Mouse (Mus musculus) heart, embryonic 11.5 days (tissue): ENCODE results near the gene Glis1. TPM values are rescaled to one million over a fixed set of nuclear protein-coding genes. Genes with fewer than 3 reads are reported as not detected.

ENCODE experiments used
- ATAC-seq: fragments of 200-750 bp; cut with Nextera tagmentation; replicated peaks from 2 replicates; pipeline ENCODE4 v1.8.0; 2017; ENCODE audit warnings: moderate library complexity; ENCODE audit not compliant: insufficient number of reproducible peaks, low FRiP score, low TSS enrichment
- H3K27ac ChIP-seq: fragments of 300-500 bp; sonication (generic); 2 replicates; pipeline ENCODE4 v1.5.1; 2014; ENCODE audit warnings: mild to moderate bottlenecking, low read depth, low read length
- H3K27me3 ChIP-seq: fragments of 300-500 bp; sonication (generic); 2 replicates; pipeline ENCODE4 v1.6.1; 2014; ENCODE audit warnings: mild to moderate bottlenecking, low read length, mixed read lengths; ENCODE audit not compliant: control insufficient read depth, insufficient read depth
- H3K36me3 ChIP-seq: fragments of 300-500 bp; sonication (generic); 2 replicates; pipeline ENCODE4 v1.6.1; 2014; ENCODE audit warnings: mild to moderate bottlenecking, low read length, moderate library complexity, mixed read lengths; ENCODE audit not compliant: control insufficient read depth, insufficient read depth
- H3K4me1 ChIP-seq: fragments of 300-500 bp; sonication (generic); 2 replicates; pipeline ENCODE4 v1.6.1; 2014; ENCODE audit warnings: low read length; ENCODE audit not compliant: control insufficient read depth, insufficient read depth
- H3K4me2 ChIP-seq: fragments of 300-500 bp; sonication (generic); 2 replicates; pipeline ENCODE4 v1.6.1; 2014; ENCODE audit warnings: mild to moderate bottlenecking, moderate library complexity
- H3K4me3 ChIP-seq: fragments of 300-500 bp; sonication (generic); 2 replicates; pipeline ENCODE4 v1.5.1; 2014; ENCODE audit warnings: low read depth, low read length
- H3K9ac ChIP-seq: fragments of 300-500 bp; sonication (generic); 2 replicates; pipeline ENCODE4 v1.6.1; 2014; ENCODE audit warnings: mild to moderate bottlenecking, low read depth, low read length, moderate library complexity
- H3K9me3 ChIP-seq: fragments of 300-500 bp; sonication (generic); replicated peaks from 2 replicates; pipeline ENCODE4 v1.6.1; 2016; ENCODE audit warnings: low read length; ENCODE audit not compliant: control insufficient read depth
- WGBS: fragments of 180-500 bp; shearing (Covaris S2); extraction: QIAGEN DNeasy Blood & Tissue Kit; methylation state at CpG from one replicate; pipeline ENCODE4 v1.1.7; 2014; ENCODE audit not compliant: insufficient replicate concordance; 5-methylcytosine and 5-hydroxymethylcytosine counted together
- polyA plus RNA-seq: library from polyadenylated mRNA; unstranded; fragments of >200 nt; fragmentation: Nextera tagmentation; extraction: Ambion mirVana; gene quantifications from 2 replicates; pipeline ENCODE4 v1.2.1, GENCODE M21; 2014

The Glis1 gene
- polyA plus RNA-seq, 1 experiment from 2014 or later, result 0.94 TPM

- no peak for ATAC-seq
- Histone ChIP-seq H3K27me3 (0 out of 2 replicates have a peak, but pooled peaks cover 3% of the 10 kb centered on the region), H3K4me2 (no peak overlapping the region), H3K36me3 (no peaks in the 10 kb centered on the region), H3K9ac (no peak overlapping the region), H3K9me3 (no peaks in the 10 kb centered on the region), H3K27ac (no peak overlapping the region), H3K4me3 (no peak overlapping the region), H3K4me1 (no peaks in the 10 kb centered on the region)
- 87% methylated on average over 11 of the region's 11 CpGs for WGBS
These were observed 80.6 kb downstream of the Glis1 start for GRCm38 (mm10) chr4:107514981-107515380.

GRCm38 (mm10) chr4:107515626-107516025 lies 81.2 kb downstream of the Glis1 start:
- WGBS, result 92% methylated on average over 7 of the region's 7 CpGs
- Histone ChIP-seq H3K27ac (no peak overlapping the region), H3K9ac (no peak overlapping the region), H3K4me1 (no peaks in the 10 kb centered on the region), H3K4me2 (no peak overlapping the region), H3K9me3 (no peaks in the 10 kb centered on the region), H3K4me3 (no peak overlapping the region), H3K27me3 (0 out of 2 replicates have a peak, but pooled peaks cover 3% of the 10 kb centered on the region), H3K36me3 (no peaks in the 10 kb centered on the region)
- ATAC-seq, result no peak

GRCm38 (mm10) chr4:107518766-107519165 lies 84.4 kb downstream of the Glis1 start:
- Histone ChIP-seq H3K4me1 (peaks cover 5% of the 10 kb centered on the region; the same call in 1 of the 2 replicates), H3K27ac (no peak overlapping the region), H3K27me3 (0 out of 2 replicates have a peak, but pooled peaks cover 3% of the 10 kb centered on the region), H3K4me3 (no peak overlapping the region), H3K36me3 (no peaks in the 10 kb centered on the region), H3K9ac (no peak overlapping the region), H3K9me3 (no peaks in the 10 kb centered on the region), H3K4me2 (no peak overlapping the region)
- no peak for ATAC-seq
- WGBS, result 82% methylated on average over 11 of the region's 11 CpGs

- Histone ChIP-seq H3K27me3 (0 out of 2 replicates have a peak, but pooled peaks cover 3% of the 10 kb centered on the region), H3K4me3 (no peak overlapping the region), H3K36me3 (no peaks in the 10 kb centered on the region), H3K9me3 (no peaks in the 10 kb centered on the region), H3K4me2 (no peak overlapping the region), H3K9ac (no peak overlapping the region), H3K4me1 (peaks cover 5% of the 10 kb centered on the region; the same call in 1 of the 2 replicates), H3K27ac (no peak overlapping the region)
- no peak for ATAC-seq
- 82% methylated on average over 5 of the region's 5 CpGs for WGBS
These were observed 85.7 kb downstream of the Glis1 start for GRCm38 (mm10) chr4:107520071-107520470.

- Histone ChIP-seq H3K4me1 (peaks cover 5% of the 10 kb centered on the region; the same call in 1 of the 2 replicates), H3K4me3 (no peak overlapping the region), H3K27ac (no peak overlapping the region), H3K27me3 (0 out of 2 replicates have a peak, but pooled peaks cover 3% of the 10 kb centered on the region), H3K9me3 (no peaks in the 10 kb centered on the region), H3K9ac (no peak overlapping the region), H3K36me3 (no peaks in the 10 kb centered on the region), H3K4me2 (no peak overlapping the region)
- WGBS, result 52% methylated on average over 5 of the region's 5 CpGs
- ATAC-seq, result no peak
These were observed 86.4 kb downstream of the Glis1 start for GRCm38 (mm10) chr4:107520816-107521215.

GRCm38 (mm10) chr4:107523607-107524151 lies 89.3 kb downstream of the Glis1 start:
- no peaks in the 10 kb centered on the region for H3K36me3 ChIP-seq
- no peak overlapping the region for H3K4me3 ChIP-seq
- no peaks in the 10 kb centered on the region for H3K27me3 ChIP-seq
- H3K9ac ChIP-seq, result no peak overlapping the region
- ATAC-seq, result no peak
- peaks cover 5% of the 10 kb centered on the region; the same call in 1 of the 2 replicates for H3K4me1 ChIP-seq
- H3K27ac ChIP-seq, result no peak overlapping the region
- 68% methylated on average over 11 of the region's 11 CpGs for WGBS
- H3K4me2 ChIP-seq, result no peak overlapping the region
- no peaks in the 10 kb centered on the region for H3K9me3 ChIP-seq

GRCm38 (mm10) chr4:107535126-107535525 lies 100.7 kb downstream of the Glis1 start:
- ATAC-seq, result no peak
- no peaks in the 10 kb centered on the region for H3K27me3 ChIP-seq
- 77% methylated on average over 11 of the region's 11 CpGs for WGBS

GRCm38 (mm10) chr4:107538116-107538515 lies 103.7 kb downstream of the Glis1 start:
- H3K4me1 ChIP-seq, result peaks cover 6% of the 10 kb centered on the region

More at GRCm38 (mm10) chr4:107535126-107535525, 100.7 kb downstream of the Glis1 start:
- Histone ChIP-seq H3K27ac (no peak overlapping the region), H3K4me1 (peaks cover 6% of the 10 kb centered on the region), H3K9ac (no peak overlapping the region), H3K4me2 (no peak overlapping the region), H3K9me3 (no peaks in the 10 kb centered on the region), H3K4me3 (no peak overlapping the region), H3K36me3 (no peaks in the 10 kb centered on the region)

GRCm38 (mm10) chr4:107538561-107538960 lies 104.2 kb downstream of the Glis1 start:
- Histone ChIP-seq H3K27ac (no peak overlapping the region), H3K4me1 (peaks cover 6% of the 10 kb centered on the region), H3K4me3 (no peak overlapping the region), H3K9me3 (no peaks in the 10 kb centered on the region), H3K27me3 (no peaks in the 10 kb centered on the region), H3K4me2 (no peak overlapping the region), H3K9ac (no peak overlapping the region), H3K36me3 (no peaks in the 10 kb centered on the region)
- 71% methylated on average over 3 of the region's 3 CpGs for WGBS
- no peak for ATAC-seq

More at GRCm38 (mm10) chr4:107538116-107538515, 103.7 kb downstream of the Glis1 start:
- no peaks in the 10 kb centered on the region for H3K27me3 ChIP-seq
- no peaks in the 10 kb centered on the region for H3K36me3 ChIP-seq
- 42% methylated on average over 13 of the region's 13 CpGs for WGBS
- no peaks in the 10 kb centered on the region for H3K9me3 ChIP-seq
- no peak for ATAC-seq
- no peak overlapping the region for H3K9ac ChIP-seq
- no peak overlapping the region for H3K27ac ChIP-seq
- no peak overlapping the region for H3K4me2 ChIP-seq
- no peak overlapping the region for H3K4me3 ChIP-seq
